Mouse (Mus musculus): Measurements from ENCODE around the gene Spsb2.

DNA sequence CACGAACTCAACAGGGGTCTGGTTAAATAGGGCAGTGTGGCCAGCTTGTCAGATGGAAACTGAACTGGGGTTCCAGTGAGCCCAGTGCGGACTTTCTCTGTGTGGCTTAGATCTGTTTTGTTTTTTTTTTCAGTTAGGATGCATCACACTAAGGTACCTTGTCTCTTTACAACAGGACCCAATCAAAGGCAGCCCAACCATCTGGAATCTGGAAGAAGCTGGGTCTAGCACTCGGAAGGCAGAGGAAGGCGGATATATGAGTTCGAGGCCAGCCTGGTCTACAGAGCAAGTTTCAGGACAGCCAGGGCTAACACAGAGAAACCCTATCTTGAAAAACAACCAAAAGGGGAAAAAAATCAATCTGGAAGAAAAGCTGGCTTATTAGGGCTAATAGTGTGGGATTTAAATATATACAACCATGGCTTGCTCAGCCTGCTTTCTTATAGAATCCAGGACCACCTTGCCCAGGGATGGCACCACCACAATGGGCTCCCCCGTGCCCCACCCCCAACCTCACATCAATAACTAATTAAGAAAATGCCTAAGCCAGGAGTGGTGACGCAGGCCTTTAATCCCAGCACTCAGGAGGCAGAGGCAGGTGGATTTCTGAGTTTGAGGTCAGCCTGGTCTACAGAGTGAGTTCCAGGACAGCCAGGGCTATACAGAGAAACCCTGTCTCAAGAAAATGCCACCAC lies 1.9 kb upstream of the Spsb2 start:
- TF ChIP-seq POLR2A (IDR thresholded peaks at IDR 0.05; ENCODE audit: borderline replicate concordance, insufficient read depth, low read length) (no peak), CTCF (IDR thresholded peaks at IDR 0.05; ENCODE audit: borderline replicate concordance, insufficient read depth, low read depth, low read length) (no peak)
